Mouse (Mus musculus) CH12.LX (cell line): ENCODE results near the gene Bcor.
A peak's percentile ranks its signal among the peaks of the same experiment; 100 is the strongest.

Experiments
- EP300 ChIP-seq: IDR thresholded peaks from 2 replicates; pipeline ENCODE4 v1.6.1; 2011; ENCODE audit warnings: low read length, improper control_type of control experiment
- IRF4 ChIP-seq: IDR thresholded peaks from 2 replicates; pipeline ENCODE4 v1.6.1; 2014; ENCODE audit warnings: low read depth, mild to moderate bottlenecking, inconsistent platforms, low read length, improper control_type of control experiment
- KAT2A ChIP-seq: IDR thresholded peaks from 2 replicates; pipeline ENCODE4 v1.6.1; 2012; ENCODE audit warnings: low read length, improper control_type of control experiment, inconsistent platforms; ENCODE audit not compliant: insufficient replicate concordance
- MYC ChIP-seq: IDR thresholded peaks from 2 replicates; pipeline ENCODE4 v1.6.1; 2011; ENCODE audit warnings: low read depth, mild to moderate bottlenecking, improper control_type of control experiment, low read length
- NELFE ChIP-seq: IDR thresholded peaks from 2 replicates; pipeline ENCODE4 v1.6.1; 2011; ENCODE audit warnings: low read depth, low read length, improper control_type of control experiment
- POLR2A ChIP-seq: IDR thresholded peaks from 2 replicates; pipeline ENCODE4 v1.6.1; 2011; ENCODE audit warnings: low read depth, mild to moderate bottlenecking, improper control_type of control experiment, low read length
- POLR2AphosphoS2 ChIP-seq: IDR thresholded peaks from 2 replicates; pipeline ENCODE4 v1.6.1; 2011; ENCODE audit warnings: low read depth, low read length, improper control_type of control experiment
- ZNF384 ChIP-seq: IDR thresholded peaks from 2 replicates; pipeline ENCODE4 v1.6.1; 2012; ENCODE audit warnings: low read depth, low read length, improper control_type of control experiment, inconsistent platforms

GRCm38 (mm10) chrX:12123687-12124087 lies 36.5 kb downstream of the Bcor start:
- TF ChIP-seq KAT2A = 0 out of 2 replicates have a peak, but pooled peaks have one; percentile 10
- TF ChIP-seq POLR2AphosphoS2 = no peak
- no peak for TF ChIP-seq POLR2A
- no peak for TF ChIP-seq ZNF384
- TF ChIP-seq EP300 = peak; percentile 81
- TF ChIP-seq IRF4 = peak; percentile 56; the same call in 1 of the 2 replicates
- no peak for TF ChIP-seq NELFE
- no peak for TF ChIP-seq MYC
